Mouse (Mus musculus) brain, embryonic 18.5 days (tissue): ENCODE measurements around the gene Eftud2.

Experiments used
- DNase-seq: peaks from one replicate; pipeline ENCODE4 v3.0.0-alpha.2; 2012; ENCODE audit warnings: low read depth, low spot score

Eftud2 gene

GRCm38 (mm10) chr11:102879558-102879957, 1.2 kb downstream of the Eftud2 start:
- no peak for DNase-seq

GRCm38 (mm10) chr11:102874801-102875334, 5.9 kb downstream of the Eftud2 start:
- DNase-seq, result no peak

GRCm38 (mm10) chr11:102864272-102864671, 16.5 kb downstream of the Eftud2 start:
- peak; percentile 66 for DNase-seq

GRCm38 (mm10) chr11:102859933-102860332, 20.9 kb downstream of the Eftud2 start:
- DNase-seq, result no peak

GRCm38 (mm10) chr11:102858951-102859350, 21.8 kb downstream of the Eftud2 start:
- no peak for DNase-seq

GRCm38 (mm10) chr11:102855941-102856340, 24.8 kb downstream of the Eftud2 start:
- DNase-seq, result no peak

GRCm38 (mm10) chr11:102853760-102854159, 27.0 kb downstream of the Eftud2 start:
- DNase-seq, result no peak

GRCm38 (mm10) chr11:102851883-102852282, 28.9 kb downstream of the Eftud2 start:
- DNase-seq, result no peak

GRCm38 (mm10) chr11:102845926-102846325, 34.9 kb downstream of the Eftud2 start:
- no peak for DNase-seq

GRCm38 (mm10) chr11:102838616-102839150, 42.1 kb downstream of the Eftud2 start:
- no peak for DNase-seq

GRCm38 (mm10) chr11:102838126-102838525, 42.7 kb downstream of the Eftud2 start:
- no peak for DNase-seq

- DNase-seq, result no peak
Measured at GRCm38 (mm10) chr11:102837385-102837784, 43.4 kb downstream of the Eftud2 start.

GRCm38 (mm10) chr11:102836146-102836545, 44.6 kb downstream of the Eftud2 start:
- DNase-seq, result no peak

- DNase-seq, result no peak
Measured at GRCm38 (mm10) chr11:102835549-102835948, 45.2 kb downstream of the Eftud2 start, which contains the start of gene Higd1b. Gene Higd1b (plus strand): TSS chr11:102835849.

GRCm38 (mm10) chr11:102834219-102834618, 46.6 kb downstream of the Eftud2 start:
- DNase-seq, result no peak

- DNase-seq, result no peak
Measured at GRCm38 (mm10) chr11:102832700-102833297, 48.0 kb downstream of the Eftud2 start.

GRCm38 (mm10) chr11:102830276-102830675, 50.5 kb downstream of the Eftud2 start:
- no peak for DNase-seq

- no peak for DNase-seq
Measured at GRCm38 (mm10) chr11:102827097-102827496, 53.7 kb downstream of the Eftud2 start.

GRCm38 (mm10) chr11:102826476-102826875, 54.3 kb downstream of the Eftud2 start:
- no peak for DNase-seq

- DNase-seq, result no peak
Measured at GRCm38 (mm10) chr11:102821231-102821630, 59.6 kb downstream of the Eftud2 start.

GRCm38 (mm10) chr11:102820432-102820831, 60.4 kb downstream of the Eftud2 start:
- no peak for DNase-seq

GRCm38 (mm10) chr11:102819783-102820385, 60.9 kb downstream of the Eftud2 start:
- DNase-seq, result no peak
